Mouse (Mus musculus) kidney, adult 2 months (tissue): ENCODE data around the gene Fam155a. TPM values are rescaled to one million over a fixed set of nuclear protein-coding genes. Genes with fewer than 3 reads are reported as not detected.
"Not testable (repeated sequence)": the region's sequence is repeated elsewhere in the genome, so short reads cannot be mapped to it uniquely, and the experiment has no call there.

Source experiments
- DNase-seq: peaks from one replicate; pipeline ENCODE4 v3.0.0; 2021
- H3K27ac ChIP-seq: fragments of 200-500 bp; 2 replicates; pipeline ENCODE4 v1.5.1; 2012; ENCODE audit warnings: low read depth, low read length, control low read depth, inconsistent platforms; ENCODE audit not compliant: insufficient read depth
- H3K27me3 ChIP-seq: fragments of 200-500 bp; replicated peaks from 2 replicates; pipeline ENCODE4 v1.6.1; 2012; ENCODE audit warnings: mild to moderate bottlenecking, moderate library complexity, low read length, inconsistent platforms; ENCODE audit not compliant: control insufficient read depth, insufficient read depth
- H3K36me3 ChIP-seq: fragments of 200-500 bp; 2 replicates; pipeline ENCODE4 v1.6.1; 2012; ENCODE audit warnings: mild to moderate bottlenecking, moderate library complexity, low read length, inconsistent platforms; ENCODE audit not compliant: control insufficient read depth, insufficient read depth
- H3K4me1 ChIP-seq: fragments of 200-500 bp; 2 replicates; pipeline ENCODE4 v1.6.1; 2011; ENCODE audit warnings: low read length; ENCODE audit not compliant: control insufficient read depth, insufficient read depth
- H3K4me3 ChIP-seq: fragments of 200-500 bp; 2 replicates; pipeline ENCODE4 v1.5.1; 2011; ENCODE audit warnings: mild to moderate bottlenecking, low read depth, low read length, control low read depth; ENCODE audit not compliant: insufficient read depth
- CTCF ChIP-seq: fragments of 200-500 bp; conservative IDR thresholded peaks from 2 replicates; pipeline ENCODE4 v1.5.1; 2011; ENCODE audit warnings: low read depth, mild to moderate bottlenecking, control low read depth, low read length, moderate library complexity, mixed read lengths; ENCODE audit not compliant: insufficient read depth, insufficient read length
- POLR2A ChIP-seq: fragments of 200-500 bp; IDR thresholded peaks from one replicate; pipeline ENCODE4 v1.6.1; 2011; ENCODE audit warnings: low read depth, low read length, control low read depth
- WGBS: fragments of 180-500 bp; shearing (Covaris S2); methylation state at CpG from one replicate; pipeline ENCODE4 v1.1.7; 2018; 5-methylcytosine and 5-hydroxymethylcytosine counted together
- polyA plus RNA-seq: library from polyadenylated mRNA; depleted of rRNA; stranded (reverse); fragments of >200 nt; gene quantifications from 2 replicates; pipeline ENCODE4 v1.2.3, GENCODE M21; 2012

The Fam155a gene
- polyA plus RNA-seq, 1 experiment, result 0.08 TPM

- Histone ChIP-seq H3K4me3 (no peak overlapping the region), H3K4me1 (no peaks in the 10 kb centered on the region), H3K27me3 (no peaks in the 10 kb centered on the region; the same call in 1 of the 2 replicates), H3K36me3 (no peaks in the 10 kb centered on the region), H3K27ac (no peak overlapping the region)
- DNase-seq, result no peak
- 83% methylated on average over 3 of the region's 3 CpGs for WGBS
- TF ChIP-seq POLR2A (no peak), CTCF (no peak)
Measured at GRCm38 (mm10) chr8:9398606-9399263, 372.2 kb downstream of the Fam155a start.

DNA sequence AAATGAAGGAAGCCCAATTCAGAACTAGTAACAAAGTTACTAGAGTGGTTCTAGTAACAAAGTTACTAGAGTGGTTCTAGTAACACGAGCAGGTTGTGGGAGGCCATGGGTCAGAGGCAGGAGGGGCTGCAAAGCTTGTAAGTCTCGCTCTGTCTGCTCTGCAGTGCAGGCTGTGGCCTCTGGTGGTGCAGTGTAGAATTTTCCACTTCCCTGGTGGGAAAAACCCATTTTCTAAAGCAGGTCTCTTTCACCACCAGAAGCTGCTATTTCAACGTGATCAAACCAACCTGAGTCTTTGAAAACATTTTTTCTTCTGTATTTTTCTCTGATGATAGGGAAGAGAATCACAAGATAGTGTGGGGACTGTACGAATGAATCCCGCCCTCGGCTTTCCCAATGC, 372.9 kb downstream of the Fam155a start:
- TF ChIP-seq POLR2A, result no peak
- TF ChIP-seq CTCF, result no peak
- WGBS, result 63% methylated on average over 6 of the region's 6 CpGs

DNA sequence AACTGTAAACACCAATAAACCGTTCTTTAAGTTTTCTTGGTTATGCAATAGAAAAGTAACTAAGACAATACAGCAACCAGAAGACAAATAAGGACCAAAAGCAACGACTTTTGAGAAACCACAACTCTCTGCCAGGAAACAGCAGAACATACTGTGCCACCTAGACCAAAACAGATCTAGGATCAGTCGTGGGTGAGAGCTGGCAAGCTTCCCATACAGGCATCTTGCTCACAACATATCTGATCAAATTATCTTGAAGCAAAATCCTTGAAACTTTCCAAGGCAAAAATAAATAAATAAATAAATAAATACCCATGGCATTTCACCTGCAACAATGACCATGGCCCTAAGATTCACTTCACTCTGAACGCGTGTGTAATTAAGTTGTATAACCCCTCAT, 376.3 kb downstream of the Fam155a start:
- no peaks in the 10 kb centered on the region for H3K4me1 ChIP-seq
- no peak for TF ChIP-seq CTCF
- TF ChIP-seq POLR2A, result no peak
- no peaks in the 10 kb centered on the region for H3K36me3 ChIP-seq
- WGBS, result 84% methylated on average over 5 of the region's 5 CpGs
- H3K4me3 ChIP-seq, result no peak overlapping the region
- DNase-seq, result no peak
- no peaks in the 10 kb centered on the region for H3K27me3 ChIP-seq
- no peak overlapping the region for H3K27ac ChIP-seq

More for the DNA sequence above, 372.9 kb downstream of the Fam155a start:
- Histone ChIP-seq H3K27me3 (no peaks in the 10 kb centered on the region; the same call in 1 of the 2 replicates), H3K4me3 (no peak overlapping the region), H3K36me3 (no peaks in the 10 kb centered on the region), H3K27ac (no peak overlapping the region), H3K4me1 (no peaks in the 10 kb centered on the region)
- DNase-seq, result no peak

GRCm38 (mm10) chr8:9393246-9393645, 377.7 kb downstream of the Fam155a start:
- TF ChIP-seq POLR2A (no peak), CTCF (peak; percentile 35; the same call in 1 of the 2 replicates)
- no peaks in the 10 kb centered on the region; the same call in 1 of the 2 replicates for H3K27me3 ChIP-seq
- DNase-seq, result peak; percentile 10
- no peak overlapping the region for H3K4me3 ChIP-seq
- H3K27ac ChIP-seq, result no peak overlapping the region
- WGBS, result 44% methylated on average over 2 of the region's 2 CpGs
- H3K4me1 ChIP-seq, result no peaks in the 10 kb centered on the region
- H3K36me3 ChIP-seq, result no peaks in the 10 kb centered on the region

DNA sequence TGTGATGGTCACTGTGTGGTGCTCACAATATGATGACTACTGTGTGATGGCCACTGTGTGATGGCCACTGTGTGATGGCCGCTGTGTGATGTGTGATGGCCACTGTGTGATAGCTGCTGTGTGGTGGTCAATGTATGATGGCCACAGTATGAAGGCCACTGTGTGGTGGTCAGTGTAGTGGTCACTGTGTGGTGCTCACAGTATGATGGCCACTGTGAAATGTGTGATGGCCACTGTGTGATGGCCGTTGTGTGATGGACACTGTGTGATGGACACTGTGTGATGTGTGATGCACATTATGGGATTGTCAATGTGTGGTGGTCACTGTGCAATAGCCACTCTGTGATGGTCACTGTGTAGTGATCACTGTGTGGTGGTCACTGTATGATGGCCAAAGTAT, 380.7 kb downstream of the Fam155a start:
- H3K27ac ChIP-seq, H3K27me3 ChIP-seq, H3K4me3 ChIP-seq, H3K36me3 ChIP-seq, DNase-seq, H3K4me1 ChIP-seq: not testable (repeated sequence)
- WGBS, result 98% methylated on average over 2 of the region's 2 CpGs

- Histone ChIP-seq H3K27ac (no peak overlapping the region), H3K4me3 (no peak overlapping the region), H3K36me3 (no peaks in the 10 kb centered on the region), H3K4me1 (0 out of 2 replicates have a peak, but pooled peaks cover 2% of the 10 kb centered on the region), H3K27me3 (no peaks in the 10 kb centered on the region)
- WGBS, result 79% methylated on average over 8 of the region's 8 CpGs
- DNase-seq, result no peak
- TF ChIP-seq POLR2A, result no peak
- TF ChIP-seq CTCF, result no peak
Measured at GRCm38 (mm10) chr8:9369201-9369600, 401.8 kb downstream of the Fam155a start.

- Histone ChIP-seq H3K36me3 (no peaks in the 10 kb centered on the region), H3K27ac (peak overlapping the region; percentile 83), H3K27me3 (no peaks in the 10 kb centered on the region), H3K4me1 (0 out of 2 replicates have a peak, but pooled peaks cover 2% of the 10 kb centered on the region), H3K4me3 (no peak overlapping the region)
- no peak for TF ChIP-seq POLR2A
- TF ChIP-seq CTCF, result no peak
- peak; percentile 58 for DNase-seq
- 61% methylated on average over 6 of the region's 6 CpGs for WGBS
Measured at GRCm38 (mm10) chr8:9367721-9368120, 403.2 kb downstream of the Fam155a start.
